Mouse (Mus musculus): ENCODE results near the gene Arhgap24. TPM values are rescaled to one million over a fixed set of nuclear protein-coding genes. Genes with fewer than 3 reads are reported as not detected.

Gene Arhgap24
- polyA plus RNA-seq, 1 experiment from 2014 or later = 16.4 TPM

- no peak overlapping the region for H3K4me3 ChIP-seq
- no peak for DNase-seq (ENCODE audit: low spot score)
- H3K27ac ChIP-seq = no peak overlapping the region
- WGBS = 80% methylated on average over 4 of the region's 4 CpGs
- H3K9me3 ChIP-seq (replicated peaks) = no peaks in the 10 kb centered on the region
- H3K36me3 ChIP-seq = no peaks in the 10 kb centered on the region
- no peaks in the 10 kb centered on the region for H3K27me3 ChIP-seq (ENCODE audit: low read depth, poor library complexity, severe bottlenecking)
- peaks cover 31% of the 10 kb centered on the region for H3K4me1 ChIP-seq
Measured at GRCm38 (mm10) chr5:102744051-102744450, 262.9 kb downstream of the Arhgap24 start.

GRCm38 (mm10) chr5:102748146-102748545 lies 267.0 kb downstream of the Arhgap24 start:
- Histone ChIP-seq H3K4me3 (no peak overlapping the region), H3K9me3 (replicated peaks) (no peaks in the 10 kb centered on the region), H3K4me1 (peaks cover 47% of the 10 kb centered on the region), H3K27me3 (ENCODE audit: low read depth, poor library complexity, severe bottlenecking) (no peaks in the 10 kb centered on the region), H3K27ac (no peak overlapping the region), H3K36me3 (no peaks in the 10 kb centered on the region)
- 50% methylated on average over 9 of the region's 9 CpGs for WGBS
- no peak for DNase-seq (ENCODE audit: low spot score)

- Histone ChIP-seq H3K4me1 (peaks cover 45% of the 10 kb centered on the region), H3K4me3 (no peak overlapping the region), H3K36me3 (no peaks in the 10 kb centered on the region), H3K27ac (no peak overlapping the region), H3K27me3 (ENCODE audit: low read depth, poor library complexity, severe bottlenecking) (no peaks in the 10 kb centered on the region), H3K9me3 (replicated peaks) (no peaks in the 10 kb centered on the region)
- 74% methylated on average over 8 of the region's 8 CpGs for whole genome bisulfite sequencing
- no peak for DNase-seq (ENCODE audit: low spot score)
Measured at GRCm38 (mm10) chr5:102749020-102749419, 267.8 kb downstream of the Arhgap24 start.

- peaks cover 38% of the 10 kb centered on the region for H3K4me1 ChIP-seq
- no peaks in the 10 kb centered on the region for H3K36me3 ChIP-seq
- no peak overlapping the region for H3K4me3 ChIP-seq
- no peaks in the 10 kb centered on the region for H3K27me3 ChIP-seq (ENCODE audit: low read depth, poor library complexity, severe bottlenecking)
- WGBS = 57% methylated on average over 5 of the region's 5 CpGs
- no peak for DNase-seq (ENCODE audit: low spot score)
- H3K27ac ChIP-seq = no peak overlapping the region
- H3K9me3 ChIP-seq (replicated peaks) = no peaks in the 10 kb centered on the region
Measured at GRCm38 (mm10) chr5:102750674-102751073, 269.5 kb downstream of the Arhgap24 start.

GRCm38 (mm10) chr5:102751661-102752307 lies 270.6 kb downstream of the Arhgap24 start:
- Histone ChIP-seq H3K36me3 (no peaks in the 10 kb centered on the region), H3K4me1 (peaks cover 38% of the 10 kb centered on the region), H3K9me3 (replicated peaks) (no peaks in the 10 kb centered on the region), H3K27me3 (ENCODE audit: low read depth, poor library complexity, severe bottlenecking) (no peaks in the 10 kb centered on the region), H3K4me3 (no peak overlapping the region), H3K27ac (peak overlapping the region; percentile 25; the same call in 1 of the 2 replicates)
- 22% methylated on average over 5 of the region's 5 CpGs for WGBS
- no peak for DNase-seq (ENCODE audit: low spot score)

GRCm38 (mm10) chr5:102752308-102752663 lies 271.1 kb downstream of the Arhgap24 start:
- no peaks in the 10 kb centered on the region for H3K36me3 ChIP-seq
- WGBS = 1% methylated on average over 2 of the region's 2 CpGs
- no peaks in the 10 kb centered on the region for H3K9me3 ChIP-seq (replicated peaks)
- no peak for DNase-seq (ENCODE audit: low spot score)
- no peaks in the 10 kb centered on the region for H3K27me3 ChIP-seq (ENCODE audit: low read depth, poor library complexity, severe bottlenecking)
- H3K4me1 ChIP-seq = peaks cover 38% of the 10 kb centered on the region
- no peak overlapping the region; the same call in 1 of the 2 replicates for H3K27ac ChIP-seq
- H3K4me3 ChIP-seq = no peak overlapping the region

- no peak for DNase-seq (ENCODE audit: low spot score)
- Histone ChIP-seq H3K27me3 (ENCODE audit: low read depth, poor library complexity, severe bottlenecking) (no peaks in the 10 kb centered on the region), H3K4me3 (no peak overlapping the region), H3K4me1 (peaks cover 11% of the 10 kb centered on the region), H3K36me3 (no peaks in the 10 kb centered on the region), H3K27ac (no peak overlapping the region), H3K9me3 (replicated peaks) (no peaks in the 10 kb centered on the region)
- 91% methylated on average over 6 of the region's 6 CpGs for WGBS
Measured at GRCm38 (mm10) chr5:102757040-102757439, 275.8 kb downstream of the Arhgap24 start.

- Histone ChIP-seq H3K4me1 (peaks cover 26% of the 10 kb centered on the region), H3K4me3 (no peak overlapping the region), H3K36me3 (no peaks in the 10 kb centered on the region), H3K27me3 (ENCODE audit: low read depth, poor library complexity, severe bottlenecking) (no peaks in the 10 kb centered on the region), H3K9me3 (replicated peaks) (no peaks in the 10 kb centered on the region), H3K27ac (no peak overlapping the region)
- WGBS = 88% methylated on average over 10 of the region's 10 CpGs
- DNase-seq (ENCODE audit: low spot score) = no peak
Measured at GRCm38 (mm10) chr5:102765694-102766093, 284.5 kb downstream of the Arhgap24 start.

GRCm38 (mm10) chr5:102766311-102767057 lies 285.3 kb downstream of the Arhgap24 start:
- no peak overlapping the region for H3K27ac ChIP-seq
- no peaks in the 10 kb centered on the region for H3K27me3 ChIP-seq (ENCODE audit: low read depth, poor library complexity, severe bottlenecking)
- peak; percentile 59 for DNase-seq (ENCODE audit: low spot score)
- WGBS = 58% methylated on average over 6 of the region's 6 CpGs
- H3K36me3 ChIP-seq = no peaks in the 10 kb centered on the region
- peaks cover 26% of the 10 kb centered on the region for H3K4me1 ChIP-seq
- H3K4me3 ChIP-seq = no peak overlapping the region
- no peaks in the 10 kb centered on the region for H3K9me3 ChIP-seq (replicated peaks)

- 75% methylated on average over 4 of the region's 4 CpGs for WGBS
- H3K27me3 ChIP-seq (ENCODE audit: low read depth, poor library complexity, severe bottlenecking) = no peaks in the 10 kb centered on the region
Measured at GRCm38 (mm10) chr5:102767058-102767444, 285.9 kb downstream of the Arhgap24 start.

GRCm38 (mm10) chr5:102767822-102768221 lies 286.6 kb downstream of the Arhgap24 start:
- WGBS = 91% methylated on average over 7 of the region's 7 CpGs
- H3K36me3 ChIP-seq = no peaks in the 10 kb centered on the region
- no peaks in the 10 kb centered on the region for H3K27me3 ChIP-seq (ENCODE audit: low read depth, poor library complexity, severe bottlenecking)
- H3K27ac ChIP-seq = no peak overlapping the region
- no peak for DNase-seq (ENCODE audit: low spot score)
- peaks cover 26% of the 10 kb centered on the region for H3K4me1 ChIP-seq
- no peaks in the 10 kb centered on the region for H3K9me3 ChIP-seq (replicated peaks)
- H3K4me3 ChIP-seq = no peak overlapping the region

More at GRCm38 (mm10) chr5:102767058-102767444, 285.9 kb downstream of the Arhgap24 start:
- no peak overlapping the region for H3K27ac ChIP-seq
- H3K4me1 ChIP-seq = peaks cover 26% of the 10 kb centered on the region
- no peaks in the 10 kb centered on the region for H3K9me3 ChIP-seq (replicated peaks)
- DNase-seq (ENCODE audit: low spot score) = no peak
- H3K4me3 ChIP-seq = no peak overlapping the region
- H3K36me3 ChIP-seq = no peaks in the 10 kb centered on the region

- H3K27ac ChIP-seq = peak overlapping the region; percentile 7; the same call in 1 of the 2 replicates
- no peaks in the 10 kb centered on the region for H3K9me3 ChIP-seq (replicated peaks)
- no peaks in the 10 kb centered on the region for H3K27me3 ChIP-seq (ENCODE audit: low read depth, poor library complexity, severe bottlenecking)
Measured at GRCm38 (mm10) chr5:102768385-102769080, 287.3 kb downstream of the Arhgap24 start.

GRCm38 (mm10) chr5:102770611-102771010 lies 289.4 kb downstream of the Arhgap24 start:
- peaks cover 34% of the 10 kb centered on the region for H3K4me1 ChIP-seq

More at GRCm38 (mm10) chr5:102768385-102769080, 287.3 kb downstream of the Arhgap24 start:
- WGBS = 44% methylated on average over 12 of the region's 12 CpGs
- H3K4me1 ChIP-seq = peaks cover 26% of the 10 kb centered on the region
- DNase-seq (ENCODE audit: low spot score) = no peak
- no peak overlapping the region for H3K4me3 ChIP-seq
- no peaks in the 10 kb centered on the region for H3K36me3 ChIP-seq

More at GRCm38 (mm10) chr5:102770611-102771010, 289.4 kb downstream of the Arhgap24 start:
- Histone ChIP-seq H3K4me3 (no peak overlapping the region), H3K36me3 (no peaks in the 10 kb centered on the region), H3K27ac (no peak overlapping the region), H3K9me3 (replicated peaks) (no peaks in the 10 kb centered on the region), H3K27me3 (ENCODE audit: low read depth, poor library complexity, severe bottlenecking) (no peaks in the 10 kb centered on the region)
- WGBS = 77% methylated on average over 7 of the region's 7 CpGs
- no peak for DNase-seq (ENCODE audit: low spot score)

All from limb, embryonic 10.5 days (tissue).